Comparison of ENCODE assay signal across 8 mouse cellular contexts in genomic region chr13:54589414-54589995, GRCm38 (mm10). TPM values are rescaled to one million over a fixed set of nuclear protein-coding genes. Genes with fewer than 3 reads are reported as not detected.
DNase-seq lines count a peak whose midpoint lies in the region; ATAC-seq lines count a peak whose summit lies in the region.

No protein-coding gene starts in this region.

- no peak for DNase-seq in lung, postnatal 36 days
- DNase-seq in left cerebral cortex, postnatal 14 days (ENCODE audit: low spot score in 2 of 2), result no peak
- no peak for DNase-seq in urinary bladder, postnatal 36 days (ENCODE audit: low spot score in 2 of 2)
- no peak for DNase-seq in left cerebral cortex, postnatal 25 days (ENCODE audit: low spot score in 2 of 2)

- peak overlapping the region; percentile 72 for H3K4me2 ChIP-seq in lung, embryonic 15.5 days
- peak overlapping the region; percentile 71 for H3K4me2 ChIP-seq in embryonic facial prominence, embryonic 15.5 days (replicated peaks)
- peak overlapping the region; percentile 69 for H3K4me2 ChIP-seq in limb, embryonic 12.5 days
- H3K4me2 ChIP-seq in neural tube, embryonic 15.5 days, result peak overlapping the region; percentile 80

- ATAC-seq in lung, embryonic 15.5 days (ENCODE audit: borderline replicate concordance, extremely low read depth, low FRiP score, low TSS enrichment), result peak; percentile 16
- peak; percentile 11; the same call in 1 of the 2 replicates for ATAC-seq in embryonic facial prominence, embryonic 15.5 days (ENCODE audit: insufficient number of reproducible peaks, low FRiP score, low TSS enrichment, low read depth)
- ATAC-seq in limb, embryonic 12.5 days (ENCODE audit: insufficient number of reproducible peaks, insufficient read depth, low FRiP score, low TSS enrichment, low read depth), result peak; percentile 17; the same call in 1 of the 2 replicates
- ATAC-seq in neural tube, embryonic 15.5 days (ENCODE audit: low FRiP score), result peak; percentile 21; the same call in 1 of the 2 replicates

- H3K27ac ChIP-seq in lung, embryonic 15.5 days, result peak overlapping the region; percentile 51
- H3K27ac ChIP-seq in embryonic facial prominence, embryonic 15.5 days (replicated peaks), result peak overlapping the region; percentile 66
- H3K27ac ChIP-seq in limb, embryonic 12.5 days, result peak overlapping the region; percentile 66
- H3K27ac ChIP-seq in neural tube, embryonic 15.5 days (replicated peaks), result peak overlapping the region; percentile 77

- peak overlapping the region; percentile 88 for H3K9ac ChIP-seq in lung, embryonic 15.5 days
- H3K9ac ChIP-seq in embryonic facial prominence, embryonic 15.5 days, result peak overlapping the region; percentile 69
- peak overlapping the region; percentile 68 for H3K9ac ChIP-seq in limb, embryonic 12.5 days (replicated peaks)
- H3K9ac ChIP-seq in neural tube, embryonic 15.5 days (replicated peaks), result peak overlapping the region; percentile 98

- peaks cover 31% of the 10 kb centered on the region for H3K36me3 ChIP-seq in lung, embryonic 15.5 days
- H3K36me3 ChIP-seq in embryonic facial prominence, embryonic 15.5 days, result peaks cover 44% of the 10 kb centered on the region
- peaks cover 48% of the 10 kb centered on the region for H3K36me3 ChIP-seq in limb, embryonic 12.5 days
- peaks cover 29% of the 10 kb centered on the region for H3K36me3 ChIP-seq in neural tube, embryonic 15.5 days

- peak overlapping the region; percentile 97 for H3K4me3 ChIP-seq in lung, embryonic 15.5 days
- peak overlapping the region; percentile 94 for H3K4me3 ChIP-seq in embryonic facial prominence, embryonic 15.5 days (replicated peaks)
- H3K4me3 ChIP-seq in limb, embryonic 12.5 days (replicated peaks), result peak overlapping the region; percentile 82
- peak overlapping the region; percentile 94 for H3K4me3 ChIP-seq in neural tube, embryonic 15.5 days (replicated peaks)

- H3K27me3 ChIP-seq in lung, embryonic 15.5 days, result no peaks in the 10 kb centered on the region
- no peaks in the 10 kb centered on the region for H3K27me3 ChIP-seq in embryonic facial prominence, embryonic 15.5 days
- no peaks in the 10 kb centered on the region for H3K27me3 ChIP-seq in limb, embryonic 12.5 days
- no peaks in the 10 kb centered on the region for H3K27me3 ChIP-seq in neural tube, embryonic 15.5 days (replicated peaks)

- peaks cover 17% of the 10 kb centered on the region for H3K4me1 ChIP-seq in lung, embryonic 15.5 days
- peaks cover 22% of the 10 kb centered on the region for H3K4me1 ChIP-seq in embryonic facial prominence, embryonic 15.5 days
- peaks cover 11% of the 10 kb centered on the region for H3K4me1 ChIP-seq in limb, embryonic 12.5 days (replicated peaks)
- H3K4me1 ChIP-seq in neural tube, embryonic 15.5 days, result peaks cover 40% of the 10 kb centered on the region

- no peaks in the 10 kb centered on the region for H3K9me3 ChIP-seq in lung, embryonic 15.5 days
- H3K9me3 ChIP-seq in embryonic facial prominence, embryonic 15.5 days (replicated peaks), result no peaks in the 10 kb centered on the region
- no peaks in the 10 kb centered on the region for H3K9me3 ChIP-seq in limb, embryonic 12.5 days
- no peaks in the 10 kb centered on the region for H3K9me3 ChIP-seq in neural tube, embryonic 15.5 days (replicated peaks)

- intact Hi-C loops in left cerebral cortex, postnatal 14 days (cut with DNase I), result no loop called here
- intact Hi-C loops in left cerebral cortex, postnatal 25 days (cut with DNase I), result no loop called here

- 1% methylated on average over 24 of the region's 24 CpGs for WGBS in lung, embryonic 15.5 days
- WGBS in embryonic facial prominence, embryonic 15.5 days, result under 1% methylated on average over 24 of the region's 24 CpGs
- WGBS in limb, embryonic 12.5 days, result 3% methylated on average over 24 of the region's 24 CpGs
- WGBS in neural tube, embryonic 15.5 days, result 1% methylated on average over 24 of the region's 24 CpGs

RNA-seq across cellular contexts. Expression of gene Nop16, which starts 0.4 kb away (rescaled TPM):
- 78.2 and 78.8 TPM in 2 replicates for polyA plus RNA-seq in lung, embryonic 15.5 days (2015; fragmentation: Nextera tagmentation; extraction: Ambion mirVana)
- polyA plus RNA-seq in embryonic facial prominence, embryonic 15.5 days (2015; fragmentation: Nextera tagmentation; extraction: Ambion mirVana), result 88.1 and 90.6 TPM in 2 replicates
- 87.5 and 90.1 TPM in 2 replicates for polyA plus RNA-seq in limb, embryonic 12.5 days (2016; fragmentation: Nextera tagmentation; extraction: Ambion mirVana)
- polyA plus RNA-seq in neural tube, embryonic 15.5 days (2015; fragmentation: Nextera tagmentation; extraction: Ambion mirVana), result 64.7 and 69.8 TPM in 2 replicates
- total RNA-seq in left cerebral cortex, postnatal 14 days (2021), result 10 to 100 TPM; 27.0 to 30.4 TPM
- 10 to 100 TPM; 19.7 to 26.9 TPM for total RNA-seq in left cerebral cortex, postnatal 25 days (2021)

RNA-seq across cellular contexts. Expression of gene Higd2a, which starts 0.5 kb away (rescaled TPM):
- polyA plus RNA-seq in lung, embryonic 15.5 days (2015; fragmentation: Nextera tagmentation; extraction: Ambion mirVana), result 170 and 188 TPM in 2 replicates
- polyA plus RNA-seq in embryonic facial prominence, embryonic 15.5 days (2015; fragmentation: Nextera tagmentation; extraction: Ambion mirVana), result 179 and 183 TPM in 2 replicates
- polyA plus RNA-seq in limb, embryonic 12.5 days (2016; fragmentation: Nextera tagmentation; extraction: Ambion mirVana), result 168 and 173 TPM in 2 replicates
- 267 and 285 TPM in 2 replicates for polyA plus RNA-seq in neural tube, embryonic 15.5 days (2015; fragmentation: Nextera tagmentation; extraction: Ambion mirVana)
- total RNA-seq in left cerebral cortex, postnatal 14 days (2021), result 100 to 1,000 TPM; 168 to 177 TPM
- total RNA-seq in left cerebral cortex, postnatal 25 days (2021), result 100 to 1,000 TPM; 151 TPM

RNA-seq across cellular contexts. Expression of gene Arl10, which starts 14.7 kb away (rescaled TPM):
- 27.7 and 30.9 TPM in 2 replicates for polyA plus RNA-seq in lung, embryonic 15.5 days (2015; fragmentation: Nextera tagmentation; extraction: Ambion mirVana)
- polyA plus RNA-seq in embryonic facial prominence, embryonic 15.5 days (2015; fragmentation: Nextera tagmentation; extraction: Ambion mirVana), result 29.1 and 29.2 TPM in 2 replicates
- 38.8 and 39.6 TPM in 2 replicates for polyA plus RNA-seq in limb, embryonic 12.5 days (2016; fragmentation: Nextera tagmentation; extraction: Ambion mirVana)
- 81.9 and 93.8 TPM in 2 replicates for polyA plus RNA-seq in neural tube, embryonic 15.5 days (2015; fragmentation: Nextera tagmentation; extraction: Ambion mirVana)
- total RNA-seq in left cerebral cortex, postnatal 14 days (2021), result 10 to 100 TPM; 25.6 to 28.5 TPM
- 10 to 100 TPM; 22.0 to 24.0 TPM for total RNA-seq in left cerebral cortex, postnatal 25 days (2021)

RNA-seq across cellular contexts. Expression of gene Cltb, which starts 21.6 kb away (rescaled TPM):
- 43.2 and 45.1 TPM in 2 replicates for polyA plus RNA-seq in lung, embryonic 15.5 days (2015; fragmentation: Nextera tagmentation; extraction: Ambion mirVana)
- 79.3 and 82.1 TPM in 2 replicates for polyA plus RNA-seq in embryonic facial prominence, embryonic 15.5 days (2015; fragmentation: Nextera tagmentation; extraction: Ambion mirVana)
- polyA plus RNA-seq in limb, embryonic 12.5 days (2016; fragmentation: Nextera tagmentation; extraction: Ambion mirVana), result 17.2 and 18.2 TPM in 2 replicates
- polyA plus RNA-seq in neural tube, embryonic 15.5 days (2015; fragmentation: Nextera tagmentation; extraction: Ambion mirVana), result 230 and 259 TPM in 2 replicates
- total RNA-seq in left cerebral cortex, postnatal 14 days (2021), result 100 to 1,000 TPM; 331 to 351 TPM
- total RNA-seq in left cerebral cortex, postnatal 25 days (2021), result 100 to 1,000 TPM; 308 to 312 TPM

RNA-seq across cellular contexts. Expression of gene 4833439L19Rik, which starts 24.3 kb away (rescaled TPM):
- 126 and 127 TPM in 2 replicates for polyA plus RNA-seq in lung, embryonic 15.5 days (2015; fragmentation: Nextera tagmentation; extraction: Ambion mirVana)
- polyA plus RNA-seq in embryonic facial prominence, embryonic 15.5 days (2015; fragmentation: Nextera tagmentation; extraction: Ambion mirVana), result 133 and 142 TPM in 2 replicates
- polyA plus RNA-seq in limb, embryonic 12.5 days (2016; fragmentation: Nextera tagmentation; extraction: Ambion mirVana), result 151 and 155 TPM in 2 replicates
- polyA plus RNA-seq in neural tube, embryonic 15.5 days (2015; fragmentation: Nextera tagmentation; extraction: Ambion mirVana), result 218 and 220 TPM in 2 replicates
- total RNA-seq in left cerebral cortex, postnatal 14 days (2021), result 100 to 1,000 TPM; 149 to 151 TPM
- 100 to 1,000 TPM; 137 to 143 TPM for total RNA-seq in left cerebral cortex, postnatal 25 days (2021)
